Mouse (Mus musculus): ENCODE data around the gene Ly6g. TPM values are rescaled to one million over a fixed set of nuclear protein-coding genes. Genes with fewer than 3 reads are reported as not detected.

Ly6g gene
- total RNA-seq, 2 experiments from 2014 or later = not detected

Other genes with a start within 250 kb of the Ly6g start
- under 1 TPM in 1 of 2 experiments, not detected in 1; 0.47 TPM for gene Ly6i, start 171.8 kb upstream of the Ly6g start, total RNA-seq (2021)
- 10 to 100 TPM; 64.2 to 69.1 TPM for gene Ly6a, start 157.2 kb upstream of the Ly6g start, total RNA-seq (2021)
- gene Ly6c1, start 106.4 kb upstream of the Ly6g start, total RNA-seq (2021) = 10 to 100 TPM; 40.7 to 51.1 TPM
- gene Ly6c2, start 43.3 kb upstream of the Ly6g start, total RNA-seq (2021) = 1 to 10 TPM; 1.6 to 1.7 TPM
- gene BC025446, start 61.1 kb downstream of the Ly6g start, total RNA-seq (2021) = under 1 TPM in 1 of 2 experiments, not detected in 1; 0.18 TPM
- gene Ly6f, start 113.2 kb downstream of the Ly6g start, total RNA-seq (2021) = not detected